Mouse (Mus musculus) cerebellum, adult 9-10 months (tissue): Measurements from ENCODE around the gene Med25.

ENCODE experiments used
- DNase-seq: peaks from one replicate; pipeline ENCODE4 v3.0.0; 2022

Med25 gene

DNA sequence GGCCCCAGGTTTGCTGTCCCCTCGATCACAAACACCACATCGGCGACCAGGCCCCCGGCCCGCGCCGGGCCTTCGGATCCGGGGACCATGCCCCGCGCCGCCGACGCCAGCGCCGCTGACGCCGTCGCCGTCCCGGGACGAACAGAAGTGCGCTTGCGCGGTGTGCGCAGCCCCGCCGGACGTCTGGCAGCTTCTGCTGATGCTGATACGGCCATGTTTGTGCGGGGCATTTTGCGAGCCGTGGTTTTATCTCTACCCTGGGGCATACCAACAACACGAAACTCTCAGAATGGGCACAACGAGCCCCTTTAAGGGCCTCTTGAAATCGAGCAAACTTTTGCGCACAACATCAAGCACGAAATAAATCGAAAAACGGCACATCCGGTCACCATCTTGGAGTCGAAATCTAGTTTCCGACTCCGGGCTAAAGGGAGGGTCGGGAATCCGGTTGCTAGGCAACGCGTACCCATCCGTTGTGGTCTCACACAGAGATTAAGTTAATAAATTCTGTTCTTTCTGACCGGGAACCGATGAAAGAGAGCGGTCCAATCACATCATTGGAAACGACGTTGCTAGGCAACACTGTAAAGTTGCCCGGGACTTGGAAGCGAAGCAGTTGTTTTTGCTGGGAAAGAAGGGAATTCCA, at the start of gene Med25:
TSS of gene Med25 (minus strand) at position 437 of the 646 bp plus-strand sequence.
- DNase-seq: peak; percentile 94

DNA sequence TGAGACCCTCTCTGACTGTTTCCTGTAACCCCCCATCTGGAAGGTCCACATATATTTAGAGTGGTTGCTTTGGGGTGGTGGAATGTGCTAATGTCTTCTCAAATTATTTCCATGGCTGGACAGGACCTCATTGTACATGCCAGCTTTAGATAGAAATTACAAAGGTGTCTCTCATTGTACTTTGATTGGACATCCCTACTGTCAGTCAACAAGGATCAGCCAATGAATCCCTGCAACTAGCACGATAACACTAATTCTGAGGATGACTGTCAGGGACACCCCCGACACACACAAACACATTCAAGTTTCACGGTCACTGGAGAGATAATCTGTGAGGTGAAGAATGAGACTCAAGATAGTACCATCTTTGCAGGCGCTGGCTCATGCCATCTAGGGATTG, 46.2 kb upstream of the Med25 start:
- DNase-seq: no peak

DNA sequence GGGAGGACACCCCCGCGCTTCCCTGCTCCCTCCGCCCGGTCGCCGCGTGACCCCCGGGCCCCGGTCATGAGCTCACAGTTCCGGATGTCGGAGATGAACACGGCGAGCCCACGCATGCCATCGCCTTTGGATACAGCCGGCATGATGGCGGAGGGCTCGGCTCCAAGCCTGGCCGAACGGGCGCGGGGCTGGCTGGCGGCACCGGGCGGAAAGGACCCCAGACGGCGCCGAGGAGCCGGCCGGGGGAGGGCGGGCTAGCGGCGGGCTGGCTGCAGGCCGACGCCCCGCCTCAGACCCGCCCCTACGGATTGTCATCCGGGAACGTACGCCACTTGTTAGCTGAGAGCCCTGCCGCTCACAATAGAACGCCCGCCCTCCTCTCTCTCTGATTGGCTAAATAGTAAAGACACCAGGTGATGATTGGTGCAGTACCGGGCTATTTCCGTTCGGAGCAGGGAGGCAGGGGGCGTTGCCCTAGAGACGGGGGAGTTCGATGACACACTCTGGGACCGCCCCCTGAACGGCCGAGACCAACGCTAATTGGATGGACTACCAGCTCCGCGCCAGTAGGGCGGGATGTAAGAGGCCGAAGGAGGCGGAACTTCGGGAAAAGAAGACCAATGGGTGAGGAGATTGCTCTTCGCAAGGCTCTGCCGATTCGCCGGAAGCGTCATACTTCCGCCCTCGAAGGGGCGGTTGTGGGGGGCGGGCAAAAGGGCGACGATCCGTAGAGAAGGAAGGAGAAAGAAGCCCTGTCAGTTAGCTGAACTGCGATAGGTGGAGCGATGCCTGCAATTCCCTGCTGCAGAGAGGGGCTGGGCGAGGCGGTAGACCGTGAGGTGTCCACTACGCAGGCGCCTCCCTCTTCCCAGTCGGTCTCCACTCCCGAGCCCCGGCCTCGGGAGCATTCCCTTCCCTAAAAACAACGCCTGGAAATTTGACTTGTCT, 37.0 kb upstream of the Med25 start, which contains the start of gene Ap2a1:
TSS of gene Ap2a1 (minus strand) at position 293 of the 948 bp plus-strand sequence.
- peak; percentile 100 for DNase-seq

DNA sequence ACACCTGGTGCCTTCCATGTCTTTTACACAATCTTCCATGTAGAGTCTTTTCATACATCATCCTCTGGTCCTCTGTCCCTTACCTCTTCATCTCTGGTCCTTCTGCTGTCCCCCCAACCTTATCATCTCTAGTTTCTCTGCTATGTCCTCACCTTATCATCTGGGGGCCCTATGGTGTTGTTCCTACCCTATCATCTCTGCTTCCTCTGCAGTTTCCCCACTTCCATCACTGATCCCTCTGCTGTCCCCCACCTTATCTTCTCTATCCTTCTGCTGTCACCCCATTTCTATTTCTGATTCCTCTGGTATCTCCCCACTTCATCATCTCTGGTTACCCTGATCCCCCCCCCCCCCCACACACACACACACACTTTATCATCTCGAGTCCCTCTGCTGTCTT, 36.1 kb upstream of the Med25 start:
- DNase-seq: no peak

DNA sequence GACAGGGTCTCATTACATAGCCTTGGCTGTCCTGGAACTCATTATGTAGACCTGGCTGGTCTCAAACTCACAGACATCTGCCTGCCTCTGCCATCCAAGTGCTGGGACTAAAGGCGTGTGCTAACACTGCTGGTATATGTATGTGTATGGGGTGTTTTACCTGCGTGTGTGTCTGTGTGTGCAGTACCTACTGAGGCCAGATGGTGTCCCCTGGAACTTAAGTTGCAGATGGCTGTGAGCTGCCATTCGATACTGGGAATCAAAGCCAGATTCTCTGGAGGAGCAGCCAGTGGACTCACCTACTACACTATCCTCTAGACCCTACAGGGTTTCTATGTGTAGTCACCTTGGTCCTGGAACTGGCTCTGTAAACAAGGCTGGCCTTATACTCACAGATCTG, 33.0 kb upstream of the Med25 start:
- DNase-seq: peak; percentile 50

DNA sequence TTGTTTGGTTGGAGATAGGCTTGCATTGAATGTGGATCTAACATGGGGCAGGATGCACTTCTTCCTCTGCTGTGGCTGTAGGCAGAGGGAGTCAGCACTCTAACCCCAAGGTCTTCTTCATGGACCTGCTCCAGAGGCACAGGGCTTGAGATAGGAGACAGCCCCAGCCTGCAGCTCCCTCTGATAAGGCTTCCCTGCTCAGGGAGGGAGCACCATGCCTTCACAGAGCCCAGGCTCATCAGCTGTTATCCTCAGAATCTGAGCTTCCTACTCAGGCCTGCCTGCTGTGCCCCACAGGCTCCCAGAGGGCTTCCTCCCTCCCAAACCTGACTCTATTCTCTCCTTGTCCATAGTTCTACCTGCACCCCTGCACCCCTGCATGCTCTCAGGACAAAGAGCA, 30.0 kb upstream of the Med25 start:
- DNase-seq: no peak

DNA sequence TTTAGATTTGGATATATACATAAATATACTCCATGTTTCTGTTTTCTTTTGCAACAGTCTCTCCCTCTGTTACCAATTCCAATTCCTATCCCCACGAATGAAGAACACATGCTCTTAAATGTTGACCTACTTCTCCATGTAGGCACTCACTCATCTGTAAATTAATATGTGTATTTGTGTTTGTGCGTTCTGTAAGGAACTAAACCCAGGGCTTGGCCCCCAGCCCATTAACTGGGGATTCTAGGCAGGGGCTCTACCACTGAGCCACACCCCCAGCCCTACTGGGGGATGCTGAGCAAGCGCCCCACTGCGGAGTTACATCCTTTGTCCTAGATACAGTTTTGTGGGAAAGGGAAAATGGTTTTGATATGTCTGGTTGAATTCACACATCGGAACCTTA, 26.6 kb upstream of the Med25 start:
- DNase-seq: no peak

DNA sequence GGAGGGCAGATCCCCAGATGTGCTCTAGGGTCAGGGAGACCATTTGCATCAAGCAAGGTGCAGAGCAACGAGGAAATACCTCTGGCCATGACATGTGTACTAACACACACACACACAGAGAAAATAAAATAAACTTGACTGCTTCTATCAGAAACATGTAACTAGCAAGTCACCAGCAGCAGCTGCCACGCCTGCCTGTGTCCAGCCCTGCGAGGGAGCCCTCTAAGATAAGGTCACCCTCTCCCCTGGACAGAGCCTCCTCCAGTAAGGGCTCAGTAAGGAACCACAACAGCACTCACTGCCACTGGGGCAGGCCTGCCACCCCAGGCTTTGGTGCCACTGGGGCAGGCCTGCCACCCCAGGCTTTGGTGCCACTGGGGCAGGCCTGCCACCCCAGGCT, 25.7 kb upstream of the Med25 start:
- no peak for DNase-seq

DNA sequence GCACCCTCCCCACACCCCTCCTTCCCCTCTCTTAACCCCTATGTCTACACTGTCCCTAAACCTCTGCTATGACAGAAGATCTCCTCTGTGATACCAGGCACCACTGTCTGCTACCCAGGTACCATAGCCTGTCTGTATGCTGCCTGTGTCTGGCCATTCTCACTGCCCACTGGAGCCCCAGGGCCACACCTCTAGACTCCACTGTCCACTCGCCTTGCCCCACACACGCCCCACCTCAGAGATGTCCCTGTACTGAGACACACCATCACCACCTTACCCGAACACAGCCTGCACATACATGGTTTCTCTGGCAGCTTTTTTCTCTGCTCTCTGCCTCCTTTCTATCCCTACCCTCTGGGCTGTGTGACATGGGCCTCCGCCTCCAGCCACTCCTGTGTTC, 24.4 kb upstream of the Med25 start:
- no peak for DNase-seq

DNA sequence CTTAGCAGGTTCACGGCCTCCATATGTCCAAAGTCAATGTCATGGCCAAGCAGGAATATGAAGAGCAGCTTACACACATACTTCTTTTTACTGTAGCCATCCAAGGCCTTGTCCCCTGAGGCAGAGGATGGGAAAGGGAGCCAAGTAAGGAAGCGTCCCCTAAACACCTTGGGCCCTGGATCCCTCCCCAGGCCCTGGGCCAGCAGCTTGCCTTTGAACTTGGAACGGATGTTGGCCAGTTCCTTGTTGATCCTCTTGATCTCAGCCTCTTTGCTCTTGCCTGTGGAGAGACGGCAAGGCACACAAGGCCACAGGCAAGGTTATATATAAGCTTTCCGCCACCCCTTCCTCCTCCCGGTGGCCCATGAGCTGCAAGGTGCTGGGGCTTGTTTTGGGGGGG, 23.7 kb upstream of the Med25 start:
- no peak for DNase-seq

DNA sequence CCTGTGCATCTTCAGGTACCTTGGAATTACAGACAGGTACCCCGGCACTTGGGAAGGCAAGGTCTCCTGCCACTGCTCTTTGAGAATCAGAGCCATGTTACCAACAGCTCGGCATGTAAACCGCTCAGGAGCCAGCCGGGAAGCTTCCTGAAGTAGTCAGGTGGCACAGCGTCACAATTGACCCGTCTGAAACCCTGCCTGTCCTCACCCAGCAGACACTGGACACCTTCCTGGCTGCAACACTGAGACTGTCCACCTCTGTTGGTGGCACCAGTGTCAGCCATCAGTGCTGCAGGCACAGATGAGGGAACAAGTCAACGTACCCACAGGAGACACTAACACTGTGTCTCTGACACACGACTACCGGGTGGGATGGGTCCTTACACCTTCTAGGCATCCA, 22.8 kb upstream of the Med25 start:
- no peak for DNase-seq

DNA sequence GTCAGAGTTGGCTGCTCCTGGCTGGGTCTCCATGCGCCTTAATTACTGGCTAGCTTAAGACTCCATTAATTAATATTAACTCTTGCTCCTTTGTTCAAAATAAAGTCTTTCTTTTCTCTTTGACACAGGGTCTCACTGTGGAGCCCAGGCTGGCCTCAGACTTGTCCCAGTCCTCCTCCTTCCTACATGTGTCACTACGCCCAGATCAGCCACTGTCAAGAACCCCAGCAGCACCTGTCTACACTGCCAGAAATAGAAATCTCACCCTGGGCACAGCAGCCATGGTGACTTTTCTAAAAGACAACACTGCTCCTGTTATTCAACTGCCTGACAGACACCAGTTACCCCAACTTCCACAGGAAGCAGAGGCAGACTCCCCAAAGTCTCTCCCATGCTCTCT, 21.9 kb upstream of the Med25 start:
- no peak for DNase-seq

DNA sequence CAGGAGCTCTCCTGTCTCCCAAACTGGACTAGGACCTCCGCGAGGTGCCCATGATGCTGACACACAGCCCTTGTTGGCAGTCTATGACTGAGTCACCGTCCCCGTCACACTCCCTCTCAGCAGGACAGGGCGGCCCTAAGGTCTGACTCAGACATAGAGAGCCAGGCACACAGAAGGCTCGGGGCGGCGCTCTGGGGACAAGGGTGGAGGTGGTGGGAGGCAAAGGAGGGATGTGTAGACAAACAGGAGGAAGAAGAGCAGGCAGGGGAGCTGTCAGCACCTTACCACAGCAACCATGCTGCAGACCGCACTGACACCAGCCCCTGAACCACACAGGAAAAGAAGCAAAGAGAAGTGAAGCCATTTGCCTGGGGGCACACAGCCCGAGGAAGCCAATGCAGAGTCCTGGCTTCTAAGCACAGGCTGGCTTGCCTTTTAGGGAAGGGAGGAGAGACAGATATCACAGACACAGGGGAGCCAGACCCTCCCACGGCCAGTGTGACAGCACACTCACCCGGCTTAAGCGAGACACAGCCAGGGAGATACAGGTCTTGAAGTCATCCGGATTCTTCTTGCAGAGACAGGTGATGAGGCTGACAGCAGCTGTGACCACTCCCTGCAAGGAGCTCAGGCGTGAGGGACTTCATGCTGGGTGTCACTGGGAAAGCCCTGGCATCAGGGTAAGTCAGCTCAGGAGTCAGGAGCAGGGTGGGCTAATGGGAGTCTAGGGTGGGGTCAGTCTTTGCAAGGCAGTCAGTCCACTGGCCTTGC, 16.4 kb upstream of the Med25 start:
- DNase-seq: no peak

DNA sequence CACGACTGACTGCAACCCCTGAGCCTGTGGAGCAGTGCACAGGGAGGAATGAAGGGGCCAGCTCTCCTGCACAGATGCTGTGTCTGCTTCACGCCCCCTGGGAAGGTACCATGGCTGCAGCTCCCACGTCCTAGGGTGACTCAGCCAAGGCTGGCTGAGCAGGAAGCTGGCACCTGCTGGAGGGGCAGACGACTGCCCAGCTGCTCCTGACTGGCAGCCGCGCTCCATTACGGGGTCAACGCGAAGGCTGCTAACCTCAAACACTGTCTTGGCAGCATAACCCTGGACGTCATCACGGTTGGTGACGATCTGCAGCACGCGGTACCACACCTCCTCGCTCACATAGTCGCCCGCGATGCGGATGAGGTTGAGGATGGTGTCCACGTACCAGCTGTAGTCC, 12.9 kb upstream of the Med25 start:
- no peak for DNase-seq

DNA sequence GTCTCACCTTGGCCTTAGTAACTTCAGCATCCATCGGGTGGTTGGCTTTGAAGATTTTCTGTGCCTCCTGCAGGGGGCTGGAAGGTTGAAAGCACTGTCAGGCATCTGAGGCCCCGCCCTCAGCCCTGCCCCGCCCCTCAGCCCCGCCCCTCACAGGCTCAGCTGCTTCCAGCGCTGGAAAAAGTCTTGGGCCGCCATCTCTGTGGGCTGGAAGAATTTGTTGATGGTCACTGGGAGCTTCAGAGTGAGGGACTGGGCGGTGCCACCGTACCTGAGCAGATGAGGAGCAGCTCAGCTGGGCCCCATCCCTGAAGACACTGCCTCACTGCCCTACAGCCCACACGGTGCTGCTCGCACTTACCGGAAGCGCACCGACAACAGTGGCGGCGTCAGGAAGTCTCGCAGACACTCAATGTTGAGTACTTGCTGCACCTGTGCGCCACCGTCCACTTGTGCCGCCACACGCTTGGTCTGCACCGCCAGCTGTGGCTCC, 8.8 kb upstream of the Med25 start:
- DNase-seq: no peak

DNA sequence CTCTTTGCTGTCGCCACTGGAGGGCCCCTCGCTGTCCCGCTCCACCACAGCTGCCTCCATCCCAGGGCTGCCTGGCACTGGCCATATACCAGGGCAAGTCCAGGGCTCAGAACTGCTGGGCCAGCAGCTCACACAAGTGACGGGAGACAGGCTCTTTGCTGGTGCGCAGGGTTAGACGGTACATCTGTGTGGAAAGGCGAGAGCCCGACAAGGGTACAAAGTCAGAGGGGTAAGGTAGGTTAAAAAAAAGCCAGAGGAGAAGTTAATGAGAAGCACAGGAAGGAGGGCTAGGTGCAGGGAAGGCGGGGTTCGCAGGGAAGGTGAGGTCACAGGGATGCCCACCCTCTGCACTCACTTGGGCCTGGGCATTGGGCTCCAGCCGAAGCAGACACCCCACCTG, 8.1 kb upstream of the Med25 start:
- DNase-seq: no peak

DNA sequence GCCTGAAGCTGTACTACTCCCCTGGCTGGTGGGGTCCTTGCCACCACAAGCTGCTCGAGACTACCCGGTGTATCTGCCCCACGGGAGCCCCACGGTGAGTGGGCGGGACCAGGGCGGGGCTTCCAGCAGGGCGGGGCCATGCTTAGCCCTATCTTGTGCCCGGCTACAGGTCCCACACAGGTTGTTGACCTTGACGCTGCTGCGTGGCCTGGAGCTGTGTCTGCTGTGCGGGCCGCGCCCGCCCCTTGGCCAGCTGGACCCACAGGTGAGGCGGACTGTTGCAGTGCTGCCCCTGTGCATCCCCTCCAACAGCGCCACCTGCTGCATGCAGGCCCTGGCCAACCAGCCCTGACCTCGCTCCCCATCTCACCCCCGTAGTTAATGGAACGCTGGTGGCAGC, 6.1 kb upstream of the Med25 start:
- peak; percentile 68 for DNase-seq

DNA sequence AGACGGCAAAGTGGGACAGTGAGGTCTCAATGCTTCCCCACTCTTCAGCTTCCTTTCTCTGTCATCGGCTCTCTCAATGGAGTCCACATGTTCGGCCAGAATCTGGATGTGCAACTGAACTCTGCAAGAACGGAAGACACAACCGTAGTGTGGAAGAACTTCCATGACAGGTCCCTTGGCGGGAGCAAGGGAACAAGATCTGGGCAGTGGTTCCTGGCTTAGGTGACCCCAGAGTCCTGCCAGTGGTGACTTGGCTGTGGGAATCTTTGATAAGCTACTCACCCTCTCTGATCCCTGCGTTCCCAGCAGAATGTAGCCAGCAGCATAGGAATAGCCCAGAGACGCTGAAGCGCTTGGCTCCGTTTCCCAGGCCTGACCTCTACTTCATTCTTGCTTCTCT, 4.0 kb upstream of the Med25 start:
- no peak for DNase-seq

DNA sequence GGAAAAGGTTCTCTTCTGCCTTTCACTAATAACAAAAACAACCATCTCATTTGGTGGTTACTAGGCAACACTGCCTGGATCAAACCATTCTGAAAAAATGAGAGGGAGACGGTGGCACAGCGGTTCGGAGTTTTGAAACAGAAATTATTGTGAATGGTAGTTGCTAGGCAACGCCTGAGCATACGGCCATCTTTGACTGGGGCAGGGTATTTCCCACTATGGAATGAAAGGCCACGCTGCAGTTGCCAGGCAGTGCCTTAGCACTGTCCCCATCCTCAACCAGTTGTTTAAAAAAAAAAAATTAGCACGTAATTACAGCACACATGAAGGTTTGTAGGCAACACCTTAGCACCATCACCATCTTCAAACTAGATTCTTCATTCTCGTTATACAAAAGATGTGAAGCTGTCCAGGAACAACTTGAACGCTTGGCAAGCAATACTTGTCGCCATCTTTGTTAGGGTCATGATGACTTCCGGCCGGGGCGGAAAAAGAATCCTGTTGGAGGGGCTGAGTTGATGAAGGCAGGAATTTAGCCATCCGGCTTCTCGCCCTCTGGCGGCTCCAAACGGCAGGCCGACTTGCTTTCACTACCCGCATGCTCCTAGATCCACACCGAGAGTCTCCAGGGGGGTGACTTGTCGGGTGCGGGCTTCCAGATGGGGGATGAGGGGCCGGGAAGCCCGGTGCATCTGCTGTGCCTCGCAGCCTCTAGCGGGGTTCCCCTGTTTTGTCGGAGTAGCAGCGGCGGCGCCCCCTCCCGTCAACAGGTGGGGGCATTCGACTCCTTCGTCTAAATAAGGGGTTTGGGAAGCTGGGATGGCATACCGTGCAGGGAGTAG, 3.3 kb upstream of the Med25 start, which contains the start of gene Fuz:
TSS of gene Fuz (plus strand) at position 487 of the 842 bp plus-strand sequence.
- peak; percentile 95 for DNase-seq

DNA sequence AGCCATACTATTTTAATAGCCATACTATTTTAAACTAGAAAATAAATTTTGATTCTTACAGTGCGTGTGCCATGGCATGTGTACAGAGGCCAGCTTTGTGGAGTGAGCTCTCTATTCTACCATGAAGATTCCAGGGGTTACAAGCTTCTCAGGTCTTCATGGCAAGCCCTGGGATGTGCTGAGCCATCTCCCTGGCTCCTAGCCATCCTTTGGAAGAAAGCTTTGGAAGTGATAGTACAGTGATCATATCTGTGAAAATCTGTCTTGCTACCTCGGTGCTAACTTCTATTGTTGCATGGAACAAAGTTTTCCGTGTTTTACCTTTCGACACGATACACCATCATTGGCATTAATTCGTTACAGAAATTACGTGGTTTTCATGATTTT, 2.7 kb upstream of the Med25 start:
- DNase-seq: no peak

DNA sequence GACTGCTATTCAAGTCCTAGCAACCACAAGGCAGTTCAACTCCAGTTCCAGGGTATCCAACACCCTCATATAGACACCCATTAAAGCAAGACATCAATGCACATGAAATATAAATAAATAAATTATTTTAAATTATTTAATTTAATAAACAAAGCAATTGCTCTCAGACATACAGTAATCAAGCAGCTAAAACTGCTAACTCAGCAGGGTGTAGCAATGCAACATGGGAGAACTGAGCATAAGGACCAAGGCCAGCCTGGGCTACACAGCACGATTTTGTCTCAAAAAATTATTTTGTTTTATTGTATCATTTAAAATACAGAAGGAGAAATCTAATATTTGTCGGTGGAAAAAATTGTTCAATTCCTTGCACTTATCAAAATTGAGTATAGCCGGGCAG, 1.7 kb upstream of the Med25 start:
- no peak for DNase-seq

DNA sequence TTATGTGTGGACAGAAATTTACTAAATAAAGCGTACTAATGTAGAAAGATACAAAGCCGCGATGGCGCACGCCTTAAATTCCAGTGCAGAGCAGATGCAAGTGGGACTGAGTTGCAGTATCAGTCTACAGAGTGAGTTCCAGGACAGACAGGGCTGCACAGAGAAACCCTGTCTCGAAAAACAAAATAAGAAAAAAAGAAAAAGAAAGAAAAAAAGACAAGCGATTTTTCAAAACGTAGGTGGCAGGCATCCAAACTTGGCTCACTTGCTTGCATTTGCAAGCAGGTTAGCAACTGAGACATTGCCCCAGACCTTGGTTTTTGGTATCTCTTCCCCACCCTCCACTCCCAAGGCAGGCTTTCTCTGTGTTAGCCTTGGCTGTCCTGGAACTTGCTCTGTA, 685 bp upstream of the Med25 start:
- no peak for DNase-seq
